Mouse (Mus musculus) frontal cortex, postnatal 10 days (tissue): Measurements from ENCODE around the gene Ap3b1.

Experiments
- DNase-seq, 2 experiments: peaks; one replicate each; pipeline ENCODE4 v3.0.0; 2022; ENCODE audit warnings: low spot score in 2 of 2, mixed read lengths in 1 of 2

Gene Ap3b1

DNA sequence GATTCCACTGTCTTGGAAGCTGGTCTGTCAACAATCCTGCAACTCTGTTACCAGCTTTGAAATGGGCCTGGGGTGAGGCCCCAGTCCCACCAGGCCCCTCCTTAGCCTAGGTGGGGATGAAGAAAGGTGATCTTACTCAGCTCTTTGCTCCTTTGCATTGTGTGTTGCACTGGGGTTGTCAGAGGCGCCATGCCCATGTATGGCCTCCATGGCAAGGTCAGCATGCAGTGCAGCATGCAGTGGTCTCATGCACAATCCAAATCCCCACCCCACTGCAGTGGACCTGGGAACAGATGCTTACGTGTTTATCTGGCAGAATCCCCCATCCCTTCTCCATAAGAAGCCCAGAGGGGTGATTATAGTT, 218.4 kb downstream of the Ap3b1 start:
- DNase-seq: no peak

GRCm38 (mm10) chr13:94595289-94595688, 236.5 kb downstream of the Ap3b1 start:
- DNase-seq: no peak

GRCm38 (mm10) chr13:94595701-94596361, 237.1 kb downstream of the Ap3b1 start:
- DNase-seq: no peak

DNA sequence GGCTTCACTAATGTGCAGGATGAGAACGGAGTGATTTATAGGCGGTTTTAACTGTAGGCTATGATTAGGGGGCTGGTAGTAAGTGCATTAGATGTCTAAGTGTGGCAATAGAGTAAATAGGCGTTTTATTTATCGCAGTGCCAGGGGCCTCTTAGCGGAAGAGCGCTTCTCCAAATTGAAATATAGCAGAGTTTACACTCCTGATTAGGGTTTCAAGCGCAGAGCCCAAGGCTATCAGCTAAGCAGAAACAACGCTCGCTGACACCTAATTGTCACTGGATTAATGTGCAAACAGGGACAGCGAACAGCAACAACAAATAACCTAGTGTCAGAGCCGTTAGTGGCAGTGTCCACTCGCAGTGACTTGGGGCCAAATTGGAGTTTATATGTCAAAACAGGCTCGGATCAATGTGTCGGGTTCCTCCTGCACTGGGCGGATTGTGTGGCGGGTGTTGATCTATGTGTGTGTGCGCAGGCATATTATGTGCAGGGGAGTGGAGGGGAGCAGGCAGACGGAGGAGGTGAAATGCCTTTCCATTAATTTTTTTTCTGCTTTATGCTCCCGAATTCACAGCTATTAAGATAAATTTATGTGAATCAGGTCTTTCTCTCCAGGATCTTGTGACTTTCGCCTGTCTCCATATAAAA, 237.8 kb downstream of the Ap3b1 start:
- DNase-seq: no peak

- DNase-seq: no peak
Observed at GRCm38 (mm10) chr13:94599718-94600117, 241.0 kb downstream of the Ap3b1 start.

DNA sequence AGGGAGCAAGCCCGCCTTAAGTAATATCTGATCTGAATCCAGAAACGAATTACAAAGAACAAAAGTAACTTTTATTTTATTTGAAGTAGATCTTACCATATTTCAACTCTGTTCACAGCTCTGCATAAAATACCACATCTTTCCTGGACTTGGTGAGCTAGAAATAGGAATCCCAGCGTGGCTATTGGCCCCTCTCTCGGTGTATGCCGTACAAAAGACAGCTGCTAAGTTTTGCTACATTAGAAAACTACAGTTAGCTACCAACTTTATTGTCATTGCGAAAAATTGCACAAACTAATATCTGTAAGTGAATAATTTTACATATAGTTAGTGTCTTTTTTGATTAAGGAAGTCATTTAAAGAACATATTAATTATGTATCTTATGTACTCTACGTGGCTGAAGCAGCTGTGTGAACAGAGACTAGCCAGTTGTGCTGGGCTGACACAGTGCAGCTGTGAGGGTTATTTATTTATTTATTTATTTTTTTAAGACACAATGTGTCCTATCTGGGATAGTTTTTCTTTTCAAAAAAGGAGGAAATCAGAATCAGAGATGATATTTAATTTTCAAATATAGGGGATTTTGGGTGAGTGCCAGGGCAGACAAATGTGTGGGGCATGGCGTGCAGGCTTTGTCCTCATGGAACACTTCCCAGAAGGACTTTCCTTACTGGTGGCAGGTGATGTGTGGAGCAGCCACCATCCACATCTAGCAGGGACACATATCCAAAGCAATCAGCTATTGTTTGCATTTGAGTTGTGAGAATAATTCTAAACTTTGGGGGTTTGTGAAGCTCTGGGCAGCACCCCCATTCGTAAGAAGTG, 248.5 kb downstream of the Ap3b1 start:
- DNase-seq: no peak

GRCm38 (mm10) chr13:94607861-94608223, 249.1 kb downstream of the Ap3b1 start:
- DNase-seq: no peak

- no peak for DNase-seq
Observed at GRCm38 (mm10) chr13:94608420-94608831, 249.7 kb downstream of the Ap3b1 start.

GRCm38 (mm10) chr13:94608947-94609346, 250.2 kb downstream of the Ap3b1 start:
- no peak for DNase-seq
